Mouse (Mus musculus): ENCODE data around the gene Fdxr. TPM values are rescaled to one million over a fixed set of nuclear protein-coding genes. Genes with fewer than 3 reads are reported as not detected.

Gene Fdxr
- polyA plus RNA-seq, 1 experiment, result 36.3 TPM

DNA sequence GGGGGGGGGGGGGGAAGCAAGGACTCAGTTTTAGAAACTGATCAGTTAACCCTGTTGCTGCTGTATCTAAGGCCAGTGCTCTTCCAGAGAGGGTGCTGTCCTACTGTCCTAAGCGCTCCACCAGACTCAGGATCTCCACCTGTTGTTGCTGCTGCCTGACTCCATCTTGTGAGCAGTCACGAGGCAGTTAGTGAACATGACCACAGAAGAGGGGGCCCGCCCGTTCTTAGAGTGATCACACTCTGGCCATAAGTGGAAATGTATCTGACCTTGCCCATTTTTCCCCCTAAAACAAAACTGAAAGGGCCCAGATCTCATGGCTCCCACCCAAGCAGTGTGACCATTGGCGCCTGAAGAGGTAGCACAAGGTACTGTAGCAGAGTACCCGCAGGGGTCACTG lies 28.9 kb downstream of the Fdxr start:
- no peak for DNase-seq
- peaks cover 21% of the 10 kb centered on the region; the same call in 1 of the 2 replicates for H3K27me3 ChIP-seq (ENCODE audit: control insufficient read depth, insufficient read depth, low read length)
- no peak overlapping the region for H3K4me3 ChIP-seq (ENCODE audit: control insufficient read depth, insufficient read depth, low read length)
- H3K36me3 ChIP-seq (ENCODE audit: control insufficient read depth, insufficient read depth, low read length), result 0 out of 2 replicates have a peak, but pooled peaks cover 3% of the 10 kb centered on the region
- TF ChIP-seq CTCF (IDR thresholded peaks at IDR 0.05; ENCODE audit: borderline replicate concordance, control insufficient read depth, extremely low read depth, insufficient read depth, low read length, poor library complexity), result no peak
- TF ChIP-seq POLR2A (IDR thresholded peaks at IDR 0.05; ENCODE audit: control insufficient read depth, extremely low read depth, insufficient read depth, low read length, poor library complexity), result no peak
- WGBS, result 60% methylated on average over 6 of the region's 6 CpGs
- H3K4me1 ChIP-seq (replicated peaks; ENCODE audit: control insufficient read depth, insufficient read depth, low read length), result peaks cover 32% of the 10 kb centered on the region
- H3K27ac ChIP-seq (ENCODE audit: control insufficient read depth, insufficient read depth, low read length), result no peak overlapping the region

DNA sequence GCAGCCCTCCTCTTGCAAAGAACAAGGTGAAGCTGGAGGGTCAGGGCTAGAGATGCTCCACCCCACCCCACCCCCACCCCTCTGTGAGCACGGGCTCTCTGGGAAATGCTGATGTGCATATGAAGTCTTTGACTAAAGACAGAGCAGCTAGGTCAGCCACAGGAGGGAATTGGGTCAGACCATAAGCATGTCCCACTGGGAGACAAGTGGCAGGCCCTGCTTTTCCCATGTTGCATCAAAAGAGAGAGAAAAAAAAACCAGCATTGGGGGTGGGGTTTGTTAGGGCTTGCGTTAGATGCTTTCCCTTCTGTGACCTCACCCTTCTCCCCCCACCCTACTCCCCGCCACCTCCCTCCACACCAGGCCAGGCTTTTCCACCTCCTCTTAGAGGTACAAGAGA lies 29.6 kb downstream of the Fdxr start:
- no peak for DNase-seq
- 52% methylated on average over 3 of the region's 3 CpGs for WGBS
- 0 out of 2 replicates have a peak, but pooled peaks cover 3% of the 10 kb centered on the region for H3K36me3 ChIP-seq (ENCODE audit: control insufficient read depth, insufficient read depth, low read length)
- H3K4me1 ChIP-seq (replicated peaks; ENCODE audit: control insufficient read depth, insufficient read depth, low read length), result peaks cover 38% of the 10 kb centered on the region
- no peak overlapping the region for H3K4me3 ChIP-seq (ENCODE audit: control insufficient read depth, insufficient read depth, low read length)
- H3K27ac ChIP-seq (ENCODE audit: control insufficient read depth, insufficient read depth, low read length), result no peak overlapping the region
- TF ChIP-seq CTCF (IDR thresholded peaks at IDR 0.05; ENCODE audit: borderline replicate concordance, control insufficient read depth, extremely low read depth, insufficient read depth, low read length, poor library complexity), result no peak
- TF ChIP-seq POLR2A (IDR thresholded peaks at IDR 0.05; ENCODE audit: control insufficient read depth, extremely low read depth, insufficient read depth, low read length, poor library complexity), result no peak
- peaks cover 21% of the 10 kb centered on the region; the same call in 1 of the 2 replicates for H3K27me3 ChIP-seq (ENCODE audit: control insufficient read depth, insufficient read depth, low read length)

DNA sequence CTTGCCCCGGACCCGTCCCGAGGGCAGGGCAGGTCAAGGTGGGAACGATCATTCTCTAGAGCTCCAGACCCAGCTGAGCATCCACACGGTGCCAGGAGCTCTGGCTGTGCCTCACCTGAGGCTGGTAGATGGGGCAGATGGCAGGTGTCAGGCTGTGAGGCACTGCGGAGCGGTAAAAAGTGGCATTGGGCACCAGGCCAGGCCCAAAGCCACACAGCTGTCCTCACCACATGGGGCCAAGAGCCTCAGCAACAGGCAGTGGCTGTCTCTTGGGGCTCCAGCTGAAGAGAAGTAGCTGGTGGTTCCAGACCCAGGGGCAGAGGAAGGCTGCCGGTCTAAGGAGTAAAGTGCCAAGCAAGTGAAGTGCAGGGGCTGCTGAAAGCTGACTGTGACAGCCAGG lies 30.5 kb downstream of the Fdxr start:
- TF ChIP-seq POLR2A (IDR thresholded peaks at IDR 0.05; ENCODE audit: control insufficient read depth, extremely low read depth, insufficient read depth, low read length, poor library complexity) (0 out of 2 replicates have a peak, but pooled peaks have one; percentile 18), CTCF (IDR thresholded peaks at IDR 0.05; ENCODE audit: borderline replicate concordance, control insufficient read depth, extremely low read depth, insufficient read depth, low read length, poor library complexity) (no peak)
- Histone ChIP-seq H3K27me3 (ENCODE audit: control insufficient read depth, insufficient read depth, low read length) (peaks cover 21% of the 10 kb centered on the region; the same call in 1 of the 2 replicates), H3K36me3 (ENCODE audit: control insufficient read depth, insufficient read depth, low read length) (0 out of 2 replicates have a peak, but pooled peaks cover 3% of the 10 kb centered on the region), H3K27ac (ENCODE audit: control insufficient read depth, insufficient read depth, low read length) (no peak overlapping the region), H3K4me1 (replicated peaks; ENCODE audit: control insufficient read depth, insufficient read depth, low read length) (peaks cover 42% of the 10 kb centered on the region), H3K4me3 (ENCODE audit: control insufficient read depth, insufficient read depth, low read length) (no peak overlapping the region)
- DNase-seq, result no peak
- WGBS, result 31% methylated on average over 8 of the region's 8 CpGs

DNA sequence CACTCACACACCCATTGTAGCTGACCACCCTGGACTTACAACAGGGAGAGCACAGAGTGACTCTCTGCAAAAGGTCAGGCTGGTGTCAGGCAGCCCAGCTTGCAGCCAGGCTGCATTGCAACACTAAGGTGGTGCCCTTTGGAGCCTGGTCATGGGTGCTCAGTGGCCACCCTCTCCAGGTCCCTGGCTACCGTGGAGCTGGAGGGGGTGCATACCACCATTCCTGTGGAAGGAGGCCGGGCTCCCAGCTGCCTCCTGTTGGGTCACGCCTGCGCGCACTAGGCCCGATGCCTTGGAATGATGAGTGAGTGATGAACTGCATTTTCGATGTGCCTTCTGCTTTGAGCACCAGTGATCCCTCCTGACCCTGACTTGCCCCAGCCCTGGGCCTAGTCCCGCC lies 32.0 kb downstream of the Fdxr start:
- H3K27ac ChIP-seq (ENCODE audit: control insufficient read depth, insufficient read depth, low read length), result no peak overlapping the region
- TF ChIP-seq POLR2A (IDR thresholded peaks at IDR 0.05; ENCODE audit: control insufficient read depth, extremely low read depth, insufficient read depth, low read length, poor library complexity) (no peak), CTCF (IDR thresholded peaks at IDR 0.05; ENCODE audit: borderline replicate concordance, control insufficient read depth, extremely low read depth, insufficient read depth, low read length, poor library complexity) (no peak)
- WGBS, result 95% methylated on average over 8 of the region's 8 CpGs

DNA sequence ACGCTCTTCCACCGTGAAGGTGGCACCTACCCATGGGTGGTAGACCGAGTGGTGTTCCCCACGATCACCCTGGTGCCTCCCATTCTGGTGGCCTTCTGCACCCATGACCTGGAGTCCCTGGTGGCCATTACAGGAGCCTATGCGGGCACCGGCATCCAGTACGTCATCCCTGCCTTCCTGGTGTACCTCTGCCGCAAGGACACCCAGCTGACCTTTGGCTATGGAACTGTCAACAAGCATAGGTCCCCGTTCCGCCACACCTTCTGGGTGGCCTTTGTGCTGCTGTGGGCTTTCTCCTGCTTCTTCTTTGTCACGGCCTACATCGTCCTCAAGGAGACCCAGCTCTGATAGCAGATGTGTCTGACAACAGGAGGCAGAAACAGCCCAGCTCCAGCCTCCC lies 33.1 kb downstream of the Fdxr start:
- no peak for DNase-seq
- WGBS, result 97% methylated on average over 12 of the region's 12 CpGs
- Histone ChIP-seq H3K4me3 (ENCODE audit: control insufficient read depth, insufficient read depth, low read length) (no peak overlapping the region), H3K4me1 (replicated peaks; ENCODE audit: control insufficient read depth, insufficient read depth, low read length) (peaks cover 39% of the 10 kb centered on the region), H3K36me3 (ENCODE audit: control insufficient read depth, insufficient read depth, low read length) (0 out of 2 replicates have a peak, but pooled peaks cover 3% of the 10 kb centered on the region), H3K27me3 (ENCODE audit: control insufficient read depth, insufficient read depth, low read length) (no peaks in the 10 kb centered on the region; the same call in 1 of the 2 replicates), H3K27ac (ENCODE audit: control insufficient read depth, insufficient read depth, low read length) (no peak overlapping the region)
- TF ChIP-seq POLR2A (IDR thresholded peaks at IDR 0.05; ENCODE audit: control insufficient read depth, extremely low read depth, insufficient read depth, low read length, poor library complexity) (no peak), CTCF (IDR thresholded peaks at IDR 0.05; ENCODE audit: borderline replicate concordance, control insufficient read depth, extremely low read depth, insufficient read depth, low read length, poor library complexity) (no peak)

More for the DNA sequence above, 32.0 kb downstream of the Fdxr start:
- no peak overlapping the region for H3K4me3 ChIP-seq (ENCODE audit: control insufficient read depth, insufficient read depth, low read length)
- 0 out of 2 replicates have a peak, but pooled peaks cover 3% of the 10 kb centered on the region for H3K36me3 ChIP-seq (ENCODE audit: control insufficient read depth, insufficient read depth, low read length)
- H3K27me3 ChIP-seq (ENCODE audit: control insufficient read depth, insufficient read depth, low read length), result peaks cover 9% of the 10 kb centered on the region; the same call in 1 of the 2 replicates
- no peak for DNase-seq
- peaks cover 43% of the 10 kb centered on the region for H3K4me1 ChIP-seq (replicated peaks; ENCODE audit: control insufficient read depth, insufficient read depth, low read length)

DNA sequence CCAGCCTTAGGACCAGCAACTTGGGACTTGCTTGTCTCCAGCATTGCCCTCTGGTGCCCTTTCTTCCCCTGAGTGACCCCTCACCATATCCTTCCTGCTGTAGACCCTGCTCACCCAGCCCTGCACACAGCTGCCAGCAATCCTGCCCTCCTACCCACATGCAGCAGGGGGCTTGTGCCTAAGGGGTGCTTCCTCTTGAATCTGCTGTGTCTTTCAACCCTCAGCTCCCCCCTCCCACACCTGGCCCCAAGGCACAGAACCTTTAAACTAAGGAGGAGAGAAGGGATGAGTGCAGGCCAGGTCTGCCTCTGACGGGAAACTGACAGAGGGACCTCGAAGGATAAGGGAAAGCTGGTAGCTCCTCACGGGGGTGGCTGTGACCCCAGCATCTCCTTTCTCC lies 34.1 kb downstream of the Fdxr start:
- 0 out of 2 replicates have a peak, but pooled peaks cover 3% of the 10 kb centered on the region for H3K36me3 ChIP-seq (ENCODE audit: control insufficient read depth, insufficient read depth, low read length)

More for the DNA sequence above, 34.1 kb downstream of the Fdxr start:
- no peaks in the 10 kb centered on the region for H3K27me3 ChIP-seq (ENCODE audit: control insufficient read depth, insufficient read depth, low read length)
- TF ChIP-seq POLR2A (IDR thresholded peaks at IDR 0.05; ENCODE audit: control insufficient read depth, extremely low read depth, insufficient read depth, low read length, poor library complexity) (no peak), CTCF (IDR thresholded peaks at IDR 0.05; ENCODE audit: borderline replicate concordance, control insufficient read depth, extremely low read depth, insufficient read depth, low read length, poor library complexity) (peak; percentile 38; the same call in 1 of the 2 replicates)
- no peak overlapping the region for H3K27ac ChIP-seq (ENCODE audit: control insufficient read depth, insufficient read depth, low read length)
- peaks cover 39% of the 10 kb centered on the region for H3K4me1 ChIP-seq (replicated peaks; ENCODE audit: control insufficient read depth, insufficient read depth, low read length)
- no peak overlapping the region for H3K4me3 ChIP-seq (ENCODE audit: control insufficient read depth, insufficient read depth, low read length)
- WGBS, result 74% methylated on average over 3 of the region's 3 CpGs
- DNase-seq, result no peak
